Mouse (Mus musculus) kidney, adult 9 months (tissue): ENCODE results near the gene Upf3b.

Experiments used
- DNase-seq: peaks from one replicate; pipeline ENCODE4 v3.0.0; 2022

Upf3b gene

GRCm38 (mm10) chrX:37074262-37074892 is 35.7 kb downstream of the Upf3b start:
- peak; percentile 59 for DNase-seq

- no peak for DNase-seq
Observed at GRCm38 (mm10) chrX:37068766-37069165, 41.4 kb downstream of the Upf3b start.

GRCm38 (mm10) chrX:37067299-37067698 is 42.8 kb downstream of the Upf3b start:
- no peak for DNase-seq

GRCm38 (mm10) chrX:37063902-37064301 is 46.2 kb downstream of the Upf3b start:
- no peak for DNase-seq

- peak; percentile 9 for DNase-seq
Observed at GRCm38 (mm10) chrX:37048890-37049823, 61.0 kb downstream of the Upf3b start.

- no peak for DNase-seq
Observed at GRCm38 (mm10) chrX:37048066-37048889, 61.8 kb downstream of the Upf3b start, which contains the start of gene Sowahd. Gene Sowahd (plus strand): TSS chrX:37048845.

GRCm38 (mm10) chrX:37042726-37043125 is 67.4 kb downstream of the Upf3b start:
- DNase-seq = peak; percentile 44
